Mouse (Mus musculus) thymus, postnatal 4 days (tissue): Measurements from ENCODE around the gene Cpm.
"Not testable (repeated sequence)": the region's sequence is repeated elsewhere in the genome, so short reads cannot be mapped to it uniquely, and the experiment has no call there.

Experiments
- DNase-seq: peaks from one replicate; pipeline ENCODE4 v3.0.0; 2021

The Cpm gene

GRCm38 (mm10) chr10:117707114-117707838, 78.0 kb downstream of the Cpm start:
- DNase-seq, result no peak

DNA sequence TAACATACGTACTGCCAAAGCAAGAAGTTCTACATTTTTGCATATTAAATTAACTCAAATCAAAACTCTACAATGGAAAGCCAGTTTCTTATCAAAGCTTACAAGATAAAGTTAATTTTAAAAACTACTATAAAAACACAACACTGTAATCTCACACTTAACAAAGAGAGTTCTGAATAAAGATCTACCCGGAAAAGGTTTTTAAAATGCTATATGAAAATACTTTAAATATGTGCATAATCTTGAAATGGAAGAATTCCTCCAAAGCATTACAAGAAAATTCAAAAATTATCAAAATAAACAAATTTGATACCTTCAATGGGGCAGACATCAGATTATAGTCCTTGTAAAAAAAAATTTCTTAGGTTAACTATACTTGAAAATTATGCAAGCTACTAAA, 79.1 kb downstream of the Cpm start:
- no peak for DNase-seq

DNA sequence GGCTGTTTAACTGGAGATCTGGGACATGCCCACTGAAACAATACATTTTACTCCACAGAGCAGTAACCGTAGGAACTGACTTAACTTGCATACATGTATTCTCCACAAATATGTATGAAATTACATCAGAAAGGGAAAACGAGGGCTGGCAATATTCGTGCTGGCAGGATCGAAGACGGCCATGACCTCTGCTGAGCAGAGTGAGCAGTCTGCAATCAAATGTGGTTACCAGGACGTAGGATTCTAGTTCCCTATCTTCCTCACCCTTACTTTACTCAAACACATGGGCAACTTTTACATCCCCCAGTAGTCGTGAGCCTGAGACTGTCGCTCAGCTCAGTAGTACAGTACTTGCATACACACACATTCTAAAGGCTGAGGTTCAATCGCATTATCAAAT, 79.6 kb downstream of the Cpm start:
- DNase-seq, result no peak

GRCm38 (mm10) chr10:117709326-117709830, 80.1 kb downstream of the Cpm start:
- DNase-seq, result no peak

- DNase-seq, result peak; percentile 91
Measured at GRCm38 (mm10) chr10:117709930-117710603, 80.8 kb downstream of the Cpm start.

GRCm38 (mm10) chr10:117710604-117711141, 81.4 kb downstream of the Cpm start, which contains the start of gene Mdm2:
Gene Mdm2 (minus strand): TSS chr10:117710758.
- peak; percentile 99 for DNase-seq

GRCm38 (mm10) chr10:117711408-117711807, 82.1 kb downstream of the Cpm start:
- DNase-seq, result no peak

GRCm38 (mm10) chr10:117712191-117712754, 83.0 kb downstream of the Cpm start:
- no peak for DNase-seq

- no peak for DNase-seq
Measured at GRCm38 (mm10) chr10:117712871-117713270, 83.6 kb downstream of the Cpm start.

DNA sequence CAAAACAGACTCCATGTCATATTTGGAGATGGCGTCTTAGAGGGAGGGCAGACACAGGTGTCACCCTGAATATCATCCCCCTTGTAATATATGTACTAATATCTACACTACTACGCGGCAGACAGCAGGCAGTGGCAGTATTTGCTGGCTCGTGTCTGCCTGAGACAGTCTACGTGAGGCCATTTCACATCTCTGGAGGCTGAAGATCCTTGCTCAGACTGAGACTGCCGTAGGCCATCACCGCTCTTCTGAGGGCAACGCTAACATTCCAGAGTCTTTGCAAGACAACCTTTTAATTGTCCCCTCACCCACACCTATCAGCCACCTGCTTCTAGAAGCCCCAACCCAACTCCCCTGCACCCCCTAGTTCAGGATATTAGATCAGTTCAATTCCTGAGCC, 84.2 kb downstream of the Cpm start:
- no peak for DNase-seq

DNA sequence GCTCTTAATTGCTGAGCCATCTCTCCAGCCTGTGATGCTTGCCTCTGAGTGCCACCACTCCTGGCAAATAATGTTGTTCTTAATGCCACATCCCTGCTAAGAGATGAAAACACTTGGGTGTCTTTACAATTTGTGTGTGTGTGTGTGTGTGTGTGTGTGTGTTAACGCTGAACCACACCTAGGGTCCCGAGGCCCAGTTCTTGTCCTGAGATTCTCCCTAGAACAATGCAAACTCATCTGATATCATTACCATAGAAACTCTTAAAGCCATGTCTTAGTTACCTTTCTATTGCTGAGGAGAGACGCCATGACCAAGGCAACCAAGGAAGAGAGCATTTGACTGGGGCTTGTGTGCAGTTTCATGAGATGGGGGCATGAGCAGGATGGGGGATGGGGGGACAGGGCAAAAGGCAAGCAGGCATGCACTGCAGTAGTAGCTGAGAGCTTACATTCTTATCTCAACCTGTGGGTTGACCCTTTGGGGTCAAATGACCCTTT, 84.8 kb downstream of the Cpm start:
- no peak for DNase-seq

DNA sequence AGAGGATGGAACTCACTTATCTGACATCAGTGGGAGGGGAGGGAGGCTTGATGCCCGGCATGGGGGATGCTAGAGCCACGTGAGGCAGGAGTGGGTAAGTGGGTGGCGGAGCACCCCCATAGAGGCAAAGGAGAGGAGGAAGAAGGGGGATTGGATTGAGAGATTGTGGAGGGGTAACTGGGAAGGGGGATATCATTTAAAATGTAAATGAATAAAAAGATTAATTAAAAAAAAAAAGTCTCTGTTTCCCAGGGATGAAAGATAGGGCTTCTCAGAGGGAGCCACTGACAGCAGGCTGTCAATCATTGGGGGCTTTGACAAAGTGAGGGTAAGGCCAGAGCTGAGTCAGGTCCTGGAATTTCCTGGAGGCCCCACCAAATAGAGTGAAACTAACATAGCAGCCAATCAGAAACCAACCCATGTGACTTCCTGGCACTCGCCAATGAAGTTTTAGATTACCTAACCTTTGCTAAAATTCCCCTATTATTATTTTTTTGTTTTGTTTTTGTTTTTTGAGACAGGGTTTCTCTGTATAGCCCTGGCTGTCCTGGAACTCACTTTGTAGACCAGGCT, 85.7 kb downstream of the Cpm start:
- no peak for DNase-seq

- DNase-seq, result not testable (repeated sequence)
Measured at GRCm38 (mm10) chr10:117715654-117716053, 86.4 kb downstream of the Cpm start.

GRCm38 (mm10) chr10:117716686-117717085, 87.4 kb downstream of the Cpm start:
- DNase-seq, result no peak

- DNase-seq, result no peak
Measured at GRCm38 (mm10) chr10:117717583-117717982, 88.3 kb downstream of the Cpm start.

GRCm38 (mm10) chr10:117718161-117719119, 89.1 kb downstream of the Cpm start:
- no peak for DNase-seq

DNA sequence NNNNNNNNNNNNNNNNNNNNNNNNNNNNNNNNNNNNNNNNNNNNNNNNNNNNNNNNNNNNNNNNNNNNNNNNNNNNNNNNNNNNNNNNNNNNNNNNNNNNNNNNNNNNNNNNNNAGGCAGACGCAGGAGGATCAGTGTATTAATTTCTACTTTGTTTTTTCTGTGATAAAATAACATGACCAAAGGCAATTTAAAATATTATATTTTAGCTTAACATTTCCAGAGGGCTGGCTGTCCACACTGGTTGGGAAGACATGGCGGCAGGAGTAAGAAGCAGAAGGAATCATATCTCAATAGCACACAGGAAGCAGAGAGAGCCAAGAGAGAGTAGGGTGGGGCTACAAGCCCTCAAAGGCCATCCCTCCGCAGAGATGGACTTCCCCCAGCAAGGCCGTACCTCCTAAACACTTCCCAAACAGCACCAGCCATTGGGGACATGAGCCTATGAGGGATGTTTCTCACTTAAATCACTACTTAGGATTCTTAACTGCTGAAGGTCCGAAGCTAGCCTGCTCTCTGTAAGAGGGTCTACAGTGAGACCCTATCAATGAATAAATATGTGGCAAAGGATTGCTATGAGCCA, 94.9 kb downstream of the Cpm start:
- no peak for DNase-seq

DNA sequence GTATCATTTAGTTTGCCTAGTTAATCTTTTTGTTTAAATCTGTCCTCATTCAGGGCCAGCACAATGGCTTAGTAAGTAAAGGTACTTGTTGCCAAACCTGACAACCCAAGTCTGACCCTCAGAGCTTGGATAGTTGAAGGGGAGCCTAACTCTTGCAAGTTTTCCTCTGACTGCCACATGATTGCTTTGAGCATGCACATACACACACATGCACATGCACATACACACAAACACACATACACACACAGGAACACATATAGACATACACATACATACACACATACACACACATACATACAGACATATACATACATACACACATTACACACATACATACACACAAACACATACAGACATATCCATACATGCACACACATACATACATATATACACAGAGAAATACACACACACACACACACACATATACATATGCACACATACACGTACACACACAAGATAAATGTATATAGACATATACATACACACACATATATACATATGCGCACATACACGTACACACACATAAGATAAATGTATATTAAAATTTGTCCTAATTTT, 95.6 kb downstream of the Cpm start:
- DNase-seq, result no peak

- DNase-seq, result no peak
Measured at GRCm38 (mm10) chr10:117725671-117726070, 96.4 kb downstream of the Cpm start.

GRCm38 (mm10) chr10:117726350-117726749, 97.0 kb downstream of the Cpm start:
- DNase-seq, result no peak

- DNase-seq, result no peak
Measured at GRCm38 (mm10) chr10:117726888-117727385, 97.6 kb downstream of the Cpm start.
